Mouse (Mus musculus) cortical plate, adult 2 months (tissue): Measurements from ENCODE around the gene S100a9. TPM values are rescaled to one million over a fixed set of nuclear protein-coding genes. Genes with fewer than 3 reads are reported as not detected.

Source experiments
- H3K27ac ChIP-seq: fragments of 200-500 bp; 2 replicates; pipeline ENCODE4 v1.5.1; 2012; ENCODE audit warnings: low read length, control low read depth, inconsistent platforms; ENCODE audit not compliant: insufficient read depth
- H3K4me1 ChIP-seq: fragments of 200-500 bp; 2 replicates; pipeline ENCODE4 v1.6.1; 2011; ENCODE audit warnings: low read length; ENCODE audit not compliant: control insufficient read depth, insufficient read depth
- H3K4me3 ChIP-seq: fragments of 200-500 bp; 2 replicates; pipeline ENCODE4 v1.5.1; 2011; ENCODE audit warnings: mild to moderate bottlenecking, low read length, control low read depth; ENCODE audit not compliant: insufficient read depth
- CTCF ChIP-seq: fragments of 200-500 bp; IDR thresholded peaks from 2 replicates; pipeline ENCODE4 v1.5.1; 2011; ENCODE audit warnings: mild to moderate bottlenecking, control low read depth, low read length; ENCODE audit not compliant: insufficient read depth; ENCODE audit errors: extremely low read depth
- POLR2A ChIP-seq: fragments of 200-500 bp; IDR thresholded peaks from 2 replicates; pipeline ENCODE4 v1.6.1; 2011; ENCODE audit warnings: mild to moderate bottlenecking, low read length, control low read depth; ENCODE audit not compliant: insufficient read depth; ENCODE audit errors: extremely low read depth
- polyA plus RNA-seq: library from polyadenylated mRNA; depleted of rRNA; stranded (reverse); fragments of >200 nt; gene quantifications from 2 replicates; pipeline ENCODE4 v1.2.3, GENCODE M21; 2012; rRNA removed

Gene S100a9
- polyA plus RNA-seq: 1.6 and 2.2 TPM in 2 replicates

DNA sequence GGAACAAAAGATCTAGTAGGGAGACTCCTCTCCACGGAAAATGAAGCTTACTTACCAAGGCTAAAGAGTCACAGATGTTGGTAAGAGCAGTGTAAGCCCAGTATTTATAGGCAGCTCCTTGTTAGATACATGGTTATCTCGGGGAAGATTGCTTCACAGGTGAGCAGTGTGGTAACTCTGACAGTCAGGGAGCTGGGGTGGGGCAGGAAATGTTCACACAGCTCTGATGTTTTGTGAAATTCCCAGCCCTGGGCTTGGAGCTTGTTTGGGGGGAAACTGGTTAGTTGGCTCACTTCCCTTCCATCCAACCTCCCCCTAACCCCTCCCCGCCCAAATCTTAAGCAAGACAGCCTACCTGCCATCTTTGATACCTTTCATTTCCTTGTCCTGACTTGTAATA lies at the start of gene S100a9:
S100a9 (minus strand) TSS at position 109 of the 400 bp plus-strand sequence.
- TF ChIP-seq POLR2A: no peak
- no peak for TF ChIP-seq CTCF
- Histone ChIP-seq H3K4me3 (no peak within 1 kb of the TSS), H3K27ac (no peak within 1 kb of the TSS), H3K4me1 (no peaks in the 10 kb centered on the region)

GRCm38 (mm10) chr3:90726606-90727005 lies 31.1 kb upstream of the S100a9 start, which contains the start of gene Pglyrp4:
Pglyrp4 (plus strand) TSS chr3:90726906.
- Histone ChIP-seq H3K4me1 (no peaks in the 10 kb centered on the region), H3K27ac (no peak within 1 kb of the TSS), H3K4me3 (no peak within 1 kb of the TSS)
- TF ChIP-seq CTCF (no peak), POLR2A (no peak)

DNA sequence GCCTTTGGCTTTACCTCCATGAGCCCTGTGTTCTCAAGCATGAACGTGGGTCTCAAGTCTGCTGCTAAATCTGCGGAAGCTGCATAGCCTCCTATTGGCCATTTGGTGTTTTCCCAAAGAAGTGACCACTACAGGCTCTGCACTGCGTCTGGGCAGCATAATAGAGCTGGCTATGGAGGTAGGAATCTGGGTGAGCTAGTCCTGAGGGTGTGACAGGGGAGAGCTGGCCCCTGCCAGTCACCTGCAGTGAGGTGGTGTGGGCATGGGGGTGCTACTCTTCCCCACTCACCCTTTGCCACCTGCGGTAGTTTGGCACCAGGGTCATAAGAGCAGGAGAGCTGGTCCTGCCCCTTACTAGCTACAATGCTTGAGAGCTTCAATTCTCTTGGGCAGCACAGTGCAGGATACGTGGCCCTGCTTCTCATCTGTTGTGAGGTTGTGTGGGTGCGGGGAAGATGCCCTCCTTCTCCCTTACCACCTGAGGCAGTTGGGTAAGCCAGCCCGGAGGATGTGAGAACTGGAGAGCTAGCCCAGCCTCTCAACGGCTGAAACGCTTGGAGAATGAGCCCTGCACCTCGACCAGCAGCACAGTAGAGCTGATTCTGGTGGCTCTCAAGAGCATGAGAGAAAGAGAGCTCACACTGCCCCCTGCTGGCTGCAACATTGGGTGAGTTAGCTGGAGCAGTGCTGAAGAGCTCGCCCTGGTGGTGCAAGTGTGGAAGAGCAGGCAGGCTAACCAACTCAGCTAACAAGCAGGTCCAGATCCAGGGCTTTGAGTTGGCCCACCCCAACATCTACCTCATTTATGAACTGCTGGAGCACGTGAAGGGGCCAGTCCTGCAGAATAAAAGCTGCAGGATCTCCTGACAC lies 14.3 kb upstream of the S100a9 start:
- no peak for TF ChIP-seq POLR2A
- TF ChIP-seq CTCF: peak; percentile 98
- no peaks in the 10 kb centered on the region for H3K4me1 ChIP-seq
- no peak overlapping the region for H3K4me3 ChIP-seq
- no peak overlapping the region for H3K27ac ChIP-seq

DNA sequence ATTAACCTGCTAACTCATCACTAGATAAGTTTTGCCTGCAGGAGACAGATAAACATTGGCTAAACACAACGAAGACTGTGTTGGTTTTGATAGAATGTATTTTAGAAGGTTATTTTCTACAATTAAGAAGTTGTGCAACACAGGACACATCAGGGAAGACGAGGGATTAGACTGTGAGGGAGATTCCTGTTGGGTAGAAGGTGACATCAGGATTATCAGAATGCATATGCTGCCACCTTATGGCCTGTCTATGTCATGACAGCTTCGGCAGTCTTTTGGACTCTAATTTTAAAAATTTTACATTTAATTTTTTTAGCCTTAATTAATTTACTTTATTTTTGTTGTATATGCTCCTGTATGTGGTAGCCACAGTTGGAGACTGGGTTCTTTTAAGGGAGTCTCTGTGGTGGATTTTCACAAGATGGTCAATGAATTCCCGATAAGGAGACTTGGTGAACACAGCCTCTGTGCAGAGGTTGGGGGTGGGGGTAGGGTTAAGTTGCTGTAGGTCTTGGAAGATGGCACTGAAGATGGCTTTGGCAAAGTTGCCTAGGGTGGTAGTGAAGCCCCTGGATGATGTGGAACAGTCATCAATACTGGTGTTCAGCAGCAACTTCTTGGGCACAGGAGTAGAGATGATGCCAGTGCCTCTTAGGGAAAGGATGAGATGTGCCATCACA lies 13.1 kb upstream of the S100a9 start:
- H3K27ac ChIP-seq: no peak overlapping the region
- H3K4me1 ChIP-seq: no peaks in the 10 kb centered on the region
- TF ChIP-seq CTCF (peak; percentile 62; the same call in 1 of the 2 replicates), POLR2A (no peak)
- no peak overlapping the region for H3K4me3 ChIP-seq

GRCm38 (mm10) chr3:90702244-90702643 lies 6.7 kb upstream of the S100a9 start:
- TF ChIP-seq POLR2A (no peak), CTCF (no peak)

GRCm38 (mm10) chr3:90693496-90693895 lies 2.0 kb downstream of the S100a9 start:
- TF ChIP-seq CTCF (no peak), POLR2A (no peak)
- no peak overlapping the region for H3K27ac ChIP-seq
- H3K4me3 ChIP-seq: no peak overlapping the region
- no peaks in the 10 kb centered on the region for H3K4me1 ChIP-seq

More at GRCm38 (mm10) chr3:90702244-90702643, 6.7 kb upstream of the S100a9 start:
- no peaks in the 10 kb centered on the region for H3K4me1 ChIP-seq
- no peak overlapping the region for H3K27ac ChIP-seq
- no peak overlapping the region for H3K4me3 ChIP-seq

GRCm38 (mm10) chr3:90686835-90687234 lies 8.7 kb downstream of the S100a9 start:
- no peaks in the 10 kb centered on the region for H3K4me1 ChIP-seq
- H3K27ac ChIP-seq: no peak overlapping the region
- H3K4me3 ChIP-seq: no peak overlapping the region
- no peak for TF ChIP-seq CTCF
- TF ChIP-seq POLR2A: no peak

GRCm38 (mm10) chr3:90683929-90684328 lies 11.6 kb downstream of the S100a9 start:
- Histone ChIP-seq H3K4me3 (no peak overlapping the region), H3K4me1 (no peaks in the 10 kb centered on the region), H3K27ac (no peak overlapping the region)
- TF ChIP-seq POLR2A (no peak), CTCF (no peak)

GRCm38 (mm10) chr3:90678656-90679055 lies 16.9 kb downstream of the S100a9 start:
- Histone ChIP-seq H3K4me1 (no peaks in the 10 kb centered on the region), H3K4me3 (no peak overlapping the region), H3K27ac (no peak overlapping the region)
- TF ChIP-seq POLR2A (no peak), CTCF (no peak)
